Mouse (Mus musculus) monocyte, adult 5-6 weeks (primary cell): ENCODE data around the gene Nrde2. TPM values are rescaled to one million over a fixed set of nuclear protein-coding genes. Genes with fewer than 3 reads are reported as not detected.

Source experiments
- ATAC-seq: fragments of 153-309, 156-312 bp; replicated peaks from 2 replicates; pipeline ENCODE4 v1.8.0; 2017; ENCODE audit warnings: mild to moderate bottlenecking; ENCODE audit not compliant: low TSS enrichment, insufficient number of reproducible peaks, severe bottlenecking, poor library complexity, low FRiP score
- total RNA-seq: library from RNA; stranded (forward); fragments of 200-1000, 200-491, 200-594 nt; gene quantifications from 3 replicates; pipeline ENCODE4 v1.2.3, GENCODE M21; 2017

Gene Nrde2
- total RNA-seq, 1 experiment from 2014 or later = 42.8 TPM

DNA sequence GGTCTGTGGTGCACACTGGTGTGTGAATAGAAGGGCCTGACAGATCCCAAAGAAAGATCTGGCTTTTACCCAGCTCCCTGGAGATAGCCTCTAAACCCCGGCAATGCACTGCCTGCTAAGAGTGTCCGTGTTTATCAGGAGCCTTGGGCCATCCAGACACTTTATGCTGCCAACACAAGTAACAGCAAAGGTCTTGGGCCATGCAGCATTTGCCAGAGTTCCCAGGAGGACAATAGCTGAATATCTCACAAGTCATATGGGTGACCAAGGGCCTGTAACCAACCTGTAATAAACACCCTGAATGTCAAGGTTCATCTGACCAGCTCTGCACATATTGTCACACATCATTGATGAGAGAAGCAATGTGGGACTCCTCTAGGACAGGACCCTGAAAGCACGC, 71.4 kb downstream of the Nrde2 start:
- ATAC-seq = no peak

DNA sequence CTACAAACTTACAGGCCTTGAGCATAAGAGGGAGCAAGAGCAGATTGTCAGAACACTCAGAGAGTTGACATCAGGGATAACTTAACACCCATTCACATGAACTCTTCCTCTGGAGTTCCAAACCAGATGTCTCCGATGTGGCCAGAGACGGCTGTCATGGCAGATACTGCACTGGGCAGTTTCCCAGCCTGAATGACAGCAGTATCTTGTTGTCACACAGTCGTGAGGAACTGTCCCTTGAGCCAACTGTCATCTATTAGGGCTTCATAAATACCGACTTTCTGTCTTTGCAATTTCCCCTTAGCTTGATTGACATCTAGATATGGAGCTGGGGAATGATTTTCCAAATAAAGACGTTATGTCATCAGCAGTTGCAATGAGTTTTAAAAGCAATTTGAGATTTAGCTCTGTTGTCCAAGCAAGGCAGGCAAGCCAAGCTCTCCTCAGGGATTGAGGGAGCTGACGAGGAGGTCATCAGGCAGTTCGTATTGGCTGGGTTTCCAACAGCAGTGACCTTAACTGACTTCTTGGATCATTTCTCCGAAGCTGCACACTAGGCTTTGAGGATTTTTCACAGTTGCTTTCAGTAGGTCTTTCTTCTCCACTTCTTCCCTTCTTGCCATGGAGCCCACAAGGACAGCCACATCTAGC, 79.7 kb downstream of the Nrde2 start:
- ATAC-seq = no peak

DNA sequence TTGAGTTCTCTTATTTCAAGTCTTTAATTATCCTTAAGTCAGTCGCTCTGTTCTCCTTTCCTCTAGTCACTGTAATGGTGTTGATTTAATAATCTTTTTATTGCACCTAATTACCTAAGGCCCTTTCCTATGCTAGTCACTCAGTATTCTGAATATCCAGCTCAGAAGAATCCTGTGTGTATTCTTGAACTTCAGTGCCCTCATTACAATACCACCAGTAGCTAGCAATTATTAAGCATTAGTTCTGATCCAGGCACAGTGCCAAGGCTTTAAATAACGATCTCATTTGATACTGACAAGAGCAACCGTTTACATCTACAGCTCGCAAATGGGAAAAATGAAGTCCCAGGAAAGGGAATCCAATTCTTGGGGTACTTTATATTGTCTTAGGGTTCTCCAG, 83.7 kb downstream of the Nrde2 start:
- ATAC-seq = no peak

Other genes starting within 250 kb of the Nrde2 start
- gene Kcnk13, start 195.2 kb downstream of the Nrde2 start, total RNA-seq = 0.29 to 0.96 TPM (median 0.49 TPM) in 3 replicates
- 102 to 197 TPM (median 122 TPM) in 3 replicates for gene Psmc1, start 49.5 kb downstream of the Nrde2 start, total RNA-seq
- 1,452 to 2,258 TPM (median 2,098 TPM) in 3 replicates for gene Calm1, start 39.8 kb upstream of the Nrde2 start, total RNA-seq